Mouse (Mus musculus) CD8-positive naive resting alpha-beta T cell, adult 57 days (primary cell): ENCODE measurements around the gene Olfr724. TPM values are rescaled to one million over a fixed set of nuclear protein-coding genes. Genes with fewer than 3 reads are reported as not detected.

Source experiments
- total RNA-seq: library from RNA; stranded (reverse); gene quantifications from one replicate; pipeline ENCODE4 v1.2.4, GENCODE M21; 2023

Olfr724 gene
- total RNA-seq, result not detected

GRCm38 (mm10) chr14:49963174-49963573 is at the start of gene Olfr724:
Olfr724 (minus strand) TSS chr14:49963274.

GRCm38 (mm10) chr14:49931687-49932086 is 31.4 kb downstream of the Olfr724 start, which contains the start of gene Olfr723:
Olfr723 (minus strand) TSS chr14:49931787.

Other genes with a start within 250 kb of the Olfr724 start
- not detected for gene Armh4, start 179.9 kb downstream of the Olfr724 start, total RNA-seq
- gene Olfr722, start 61.3 kb downstream of the Olfr724 start, total RNA-seq, result not detected
- gene Olfr723, start 31.5 kb downstream of the Olfr724 start, total RNA-seq, result not detected
- gene Olfr725, start 77.1 kb upstream of the Olfr724 start, total RNA-seq, result not detected
- not detected for gene Olfr726, start 127.7 kb upstream of the Olfr724 start, total RNA-seq
- gene Olfr727, start 159.9 kb upstream of the Olfr724 start, total RNA-seq, result not detected
- gene Olfr728, start 179.4 kb upstream of the Olfr724 start, total RNA-seq, result not detected
- gene Olfr729, start 189.6 kb upstream of the Olfr724 start, total RNA-seq, result not detected
- gene Olfr730, start 224.9 kb upstream of the Olfr724 start, total RNA-seq, result not detected